Mouse (Mus musculus): ENCODE data around the gene Prss35.

DNA sequence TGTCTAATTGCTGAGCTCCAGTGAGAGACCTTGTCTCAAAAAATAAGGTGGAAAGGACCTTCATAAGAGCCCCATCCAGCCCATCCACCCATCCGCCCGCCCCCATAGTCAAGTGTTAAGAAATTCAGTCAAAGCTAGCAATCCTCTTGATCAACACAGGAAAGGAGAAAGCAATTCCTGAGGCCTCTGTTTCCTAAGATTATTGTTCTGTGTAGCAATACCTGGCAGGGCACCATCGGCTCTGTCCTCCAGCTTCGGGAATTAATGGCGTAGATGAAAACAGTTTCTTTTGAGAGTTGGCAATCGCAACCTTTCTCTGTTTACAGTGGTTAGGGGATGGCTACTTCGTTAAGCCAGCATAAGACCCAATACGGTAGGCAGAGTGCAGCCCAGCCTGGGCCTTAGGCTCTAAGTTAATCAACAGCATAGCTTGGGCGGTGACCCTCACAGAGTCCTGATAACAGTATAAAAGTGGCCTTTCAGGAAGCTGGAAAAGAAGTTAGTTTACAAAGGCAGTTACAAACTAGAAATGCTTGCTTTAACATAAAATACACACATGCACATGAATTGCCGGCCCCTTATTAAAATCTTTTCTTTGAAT is 15.1 kb upstream of the Prss35 start:
- TF ChIP-seq POLR2A (IDR thresholded peaks at IDR 0.05; ENCODE audit: control insufficient read depth, low read depth, low read length), result no peak
- no peak for TF ChIP-seq CTCF (IDR thresholded peaks at IDR 0.05; ENCODE audit: control insufficient read depth, insufficient read depth, insufficient replicate concordance, low read depth, low read length)

Measured in testis, adult 2 months (tissue).